Mouse (Mus musculus): ENCODE data around the gene Rps26.
"Not testable (repeated sequence)": the region's sequence is repeated elsewhere in the genome, so short reads cannot be mapped to it uniquely, and the experiment has no call there.

DNA sequence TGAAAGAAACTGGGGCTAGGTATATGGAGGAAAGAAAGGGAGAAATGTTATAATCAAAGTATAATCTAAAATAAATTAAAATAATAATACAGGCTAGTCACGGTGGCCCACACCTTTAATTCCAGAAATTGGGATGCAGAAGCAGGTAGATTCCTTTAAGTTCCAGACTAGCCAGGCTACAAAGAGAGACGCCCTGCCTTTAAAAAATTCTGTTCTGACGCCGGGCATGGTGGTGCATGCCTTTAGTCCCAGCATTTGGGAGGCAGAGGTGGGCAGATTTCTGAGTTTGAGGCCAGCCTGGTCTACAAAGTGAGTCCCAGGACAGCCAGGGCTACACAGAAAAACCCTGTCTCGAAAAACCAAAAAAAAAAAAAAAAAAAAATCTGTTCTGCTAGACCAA is 3.8 kb upstream of the Rps26 start:
- TF ChIP-seq POLR2A (IDR thresholded peaks at IDR 0.05; ENCODE audit: borderline replicate concordance, extremely low read depth, insufficient read depth, insufficient read length, poor library complexity, severe bottlenecking); CTCF (IDR thresholded peaks at IDR 0.05; ENCODE audit: borderline replicate concordance, extremely low read depth, insufficient read depth, insufficient read length): not testable (repeated sequence)
